In the genomic region with DNA sequence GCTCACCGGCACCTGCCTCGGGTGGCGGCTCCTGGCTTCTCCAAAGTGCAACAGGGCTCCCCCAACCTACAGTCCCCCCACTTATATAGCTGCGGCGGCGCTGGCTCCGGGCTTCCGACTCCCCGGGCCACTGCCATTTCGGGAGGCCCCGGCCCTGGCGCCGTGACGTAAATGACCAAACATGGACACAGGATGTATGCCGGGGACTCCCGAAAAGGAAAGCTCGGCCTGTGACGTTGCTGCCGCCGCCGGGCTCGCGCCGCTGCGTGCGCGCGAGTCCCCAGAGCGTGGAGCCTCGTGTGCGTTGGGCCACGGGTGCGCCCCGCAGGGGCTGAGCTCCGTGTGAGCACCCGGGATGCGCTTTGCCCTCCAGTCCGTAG, we compare ENCODE assay signal across 8 mouse cellular contexts. TPM values are rescaled to one million over a fixed set of nuclear protein-coding genes. Genes with fewer than 3 reads are reported as not detected.
DNase-seq lines count a peak whose midpoint lies in the region; TF ChIP-seq lines count a peak whose summit lies in the region.

A gene (minus strand): TSS at position 59 of the 380 bp plus-strand sequence.

- peak within 1 kb of the TSS; percentile 80 for H3K4me3 ChIP-seq in E14TG2a.4 (replicated peaks; ENCODE audit: low read length)
- H3K4me3 ChIP-seq in midbrain, embryonic 10.5 days: peak within 1 kb of the TSS; percentile 60

- no peak within 1 kb of the TSS for H3K27ac ChIP-seq in midbrain, embryonic 10.5 days (replicated peaks)

- no peak for TF ChIP-seq CTCF in E14TG2a.4 (conservative IDR thresholded peaks at IDR 0.05; ENCODE audit: low read length)

- peaks cover 83% of the 10 kb centered on the region for H3K27me3 ChIP-seq in E14TG2a.4 (ENCODE audit: insufficient read depth, low read length)
- H3K27me3 ChIP-seq in midbrain, embryonic 10.5 days (ENCODE audit: low read depth, poor library complexity, severe bottlenecking): peaks cover 87% of the 10 kb centered on the region
- H3K27me3 ChIP-seq in splenic B cell, adult 2 months (ENCODE audit: control insufficient read depth, insufficient read depth, low read length, poor library complexity, severe bottlenecking): no peaks in the 10 kb centered on the region; the same call in 1 of the 2 replicates

- peaks cover 5% of the 10 kb centered on the region; the same call in 1 of the 2 replicates for H3K9me3 ChIP-seq in E14TG2a.4 (ENCODE audit: low read length)
- no peaks in the 10 kb centered on the region for H3K9me3 ChIP-seq in midbrain, embryonic 10.5 days (replicated peaks)

- H3K4me1 ChIP-seq in E14TG2a.4 (replicated peaks; ENCODE audit: low read depth, low read length): peaks cover 13% of the 10 kb centered on the region
- H3K4me1 ChIP-seq in midbrain, embryonic 10.5 days: peaks cover 38% of the 10 kb centered on the region

- peak; percentile 39 for DNase-seq in T-cell, adult 2 months (ENCODE audit: low spot score)
- DNase-seq in embryo, embryonic 10.5 days (ENCODE audit: low spot score): peak; percentile 68
- DNase-seq in heart, postnatal 14 days: peak; percentile 12 to 28
- peak; percentile 79 to 95 for DNase-seq in left cerebral cortex, adult 8-10 months (ENCODE audit: low spot score in 2 of 2)
- DNase-seq in midbrain, embryonic 10.5 days (ENCODE audit: low spot score): peak; percentile 70
- DNase-seq in splenic B cell, adult 2 months (ENCODE audit: low read depth, low spot score): peak; percentile 38
- no peak for DNase-seq in spleen, postnatal 4 days (ENCODE audit: low spot score in 2 of 2)

- H3K36me3 ChIP-seq in E14TG2a.4 (ENCODE audit: insufficient read depth, low read length): no peaks in the 10 kb centered on the region
- H3K36me3 ChIP-seq in midbrain, embryonic 10.5 days: no peaks in the 10 kb centered on the region
- H3K36me3 ChIP-seq in splenic B cell, adult 2 months (ENCODE audit: control insufficient read depth, insufficient read depth, low read length, poor library complexity, severe bottlenecking): no peaks in the 10 kb centered on the region

- WGBS in midbrain, embryonic 10.5 days: under 1% methylated on average over 38 of the region's 38 CpGs

- intact Hi-C loops in heart, postnatal 14 days (cut with DNase I): no loop called here

RNA-seq across cellular contexts. Expression of the gene that starts here (rescaled TPM):
- not detected for total RNA-seq in heart, postnatal 14 days (2021)
- 10 to 100 TPM; 19.1 to 29.4 (median 26.6) TPM for total RNA-seq in left cerebral cortex, adult 8-10 months (2022)
- polyA plus RNA-seq in midbrain, embryonic 10.5 days (2016; fragmentation: Nextera tagmentation; extraction: Ambion mirVana): 0.06 TPM in 1 of 2 replicates, not detected in the other

Comparison
In these comparisons a context has a peak if more than half of its experiments do, and no peak if none do; other contexts are left out.
1. RNA of the gene that starts here (total RNA-seq): 19.1 to 29.4 TPM in left cerebral cortex, adult 8-10 months; not detected in heart, postnatal 14 days; every median in the first group is over 10 times any median in the second.
2. Peak in DNase-seq in heart, postnatal 14 days; RNA of the gene not detected or under 1 TPM.
3. Peak in DNase-seq and H3K4me3 ChIP-seq in midbrain, embryonic 10.5 days; RNA of the gene not detected or under 1 TPM.
4. DNase-seq: peak in T-cell, adult 2 months (single experiment), embryo, embryonic 10.5 days (single experiment), left cerebral cortex, adult 8-10 months (2 of 2) and splenic B cell, adult 2 months (single experiment); none in spleen, postnatal 4 days (0 of 2).